In the genomic region with DNA sequence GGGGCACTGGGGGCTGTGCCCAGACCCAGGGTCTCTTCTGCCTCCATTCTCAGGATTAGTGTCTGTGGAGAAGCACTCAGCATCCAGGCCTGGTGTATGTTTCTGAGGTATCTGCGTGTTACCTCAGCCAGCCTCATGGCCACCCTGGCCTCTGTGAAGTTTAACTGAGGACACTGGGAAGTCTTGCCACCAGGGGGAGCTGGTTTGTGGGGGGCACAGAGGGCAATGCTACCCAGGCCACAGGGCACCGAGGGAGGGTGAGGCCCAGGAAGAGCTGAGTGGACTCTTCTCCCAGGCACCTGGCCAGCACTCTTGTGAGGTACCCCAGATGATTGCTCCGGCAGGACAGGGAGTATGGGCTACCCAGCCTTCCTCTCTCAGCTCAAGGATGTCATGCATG, we compare ENCODE assay signal across 9 mouse cellular contexts. TPM values are rescaled to one million over a fixed set of nuclear protein-coding genes. Genes with fewer than 3 reads are reported as not detected.
DNase-seq lines count a peak whose midpoint lies in the region; ATAC-seq and TF ChIP-seq lines count a peak whose summit lies in the region.
"Had no signal": no experiment of that assay in that cellular context is flagged by ENCODE, and none has a peak within 500 bp of the region (broad histone marks: within the 10 kb centered on the region; RNA-seq: fewer than 3 reads in every experiment).

No protein-coding gene starts in this region.

- ATAC-seq in hindbrain, postnatal 0 days: no peak
- no peak for ATAC-seq in hindbrain, embryonic 13.5 days (ENCODE audit: low FRiP score)
- ATAC-seq in megakaryocyte progenitor cell, adult 5-6 weeks (replicated peaks; ENCODE audit: poor library complexity): peak; percentile 62
- no peak for ATAC-seq in midbrain, embryonic 11.5 days (ENCODE audit: low FRiP score)

- TF ChIP-seq CTCF in hindbrain, postnatal 0 days (IDR thresholded peaks at IDR 0.05; ENCODE audit: low read depth): peak; percentile 65
- peak; percentile 55 for TF ChIP-seq CTCF in bone marrow macrophage, adult 2 months (IDR thresholded peaks at IDR 0.05; ENCODE audit: low read depth, low read length)

- H3K27me3 ChIP-seq in hindbrain, postnatal 0 days (ENCODE audit: insufficient read depth, low read length): no peaks in the 10 kb centered on the region
- 0 out of 2 replicates have a peak, but pooled peaks cover 5% of the 10 kb centered on the region for H3K27me3 ChIP-seq in hindbrain, embryonic 13.5 days
- H3K27me3 ChIP-seq in midbrain, embryonic 11.5 days (ENCODE audit: control insufficient read depth, insufficient read depth, low read length): no peaks in the 10 kb centered on the region
- H3K27me3 ChIP-seq: liver, embryonic 15.5 days had no signal

- no peak for DNase-seq in hindbrain, postnatal 0 days (ENCODE audit: low spot score)
- DNase-seq in CD8-positive naive resting alpha-beta T cell, adult 2 months (ENCODE audit: low read depth in 2 of 2, low spot score in 2 of 2): peak; percentile 53 to 57
- no peak for DNase-seq in embryo, embryonic 11 days
- DNase-seq in midbrain, embryonic 11.5 days (ENCODE audit: low spot score, missing footprints): no peak
- no peak for DNase-seq in retina, postnatal 1 day

- no peak for TF ChIP-seq POLR2A in bone marrow macrophage, adult 2 months (IDR thresholded peaks at IDR 0.05; ENCODE audit: borderline replicate concordance, low read depth, low read length)

- H3K9ac ChIP-seq in hindbrain, postnatal 0 days (replicated peaks; ENCODE audit: low read length): no peak overlapping the region
- no peak overlapping the region for H3K9ac ChIP-seq in hindbrain, embryonic 13.5 days
- H3K9ac ChIP-seq in midbrain, embryonic 11.5 days (ENCODE audit: low read length): no peak overlapping the region
- H3K9ac ChIP-seq: liver, embryonic 15.5 days had no signal

- H3K4me1 ChIP-seq in hindbrain, postnatal 0 days (ENCODE audit: insufficient read depth, low read length): peaks cover 12% of the 10 kb centered on the region; the same call in 1 of the 2 replicates
- peaks cover 42% of the 10 kb centered on the region for H3K4me1 ChIP-seq in hindbrain, embryonic 13.5 days (replicated peaks)
- peaks cover 44% of the 10 kb centered on the region for H3K4me1 ChIP-seq in bone marrow macrophage, adult 2 months (ENCODE audit: control insufficient read depth, insufficient read depth, low read length)
- H3K4me1 ChIP-seq in midbrain, embryonic 11.5 days (ENCODE audit: control insufficient read depth, insufficient read depth, low read length): peaks cover 10% of the 10 kb centered on the region

- no peak overlapping the region for H3K27ac ChIP-seq in hindbrain, postnatal 0 days
- no peak overlapping the region; the same call in 1 of the 2 replicates for H3K27ac ChIP-seq in hindbrain, embryonic 13.5 days
- no peak overlapping the region for H3K27ac ChIP-seq in bone marrow macrophage, adult 2 months (ENCODE audit: insufficient read depth, low read depth, low read length)
- no peak overlapping the region for H3K27ac ChIP-seq in midbrain, embryonic 11.5 days (ENCODE audit: low read depth, low read length)
- H3K27ac ChIP-seq: liver, embryonic 15.5 days had no signal

- no peak overlapping the region for H3K4me3 ChIP-seq in hindbrain, postnatal 0 days (ENCODE audit: low read length)
- no peak overlapping the region for H3K4me3 ChIP-seq in hindbrain, embryonic 13.5 days
- H3K4me3 ChIP-seq in bone marrow macrophage, adult 2 months (ENCODE audit: insufficient read depth, low read length): no peak overlapping the region
- H3K4me3 ChIP-seq in midbrain, embryonic 11.5 days (ENCODE audit: low read depth, low read length): no peak overlapping the region
- H3K4me3 ChIP-seq: liver, embryonic 15.5 days had no signal

- 70% methylated on average over 3 of the region's 3 CpGs for WGBS in hindbrain, postnatal 0 days
- 76% methylated on average over 3 of the region's 3 CpGs for WGBS in hindbrain, embryonic 13.5 days
- WGBS in midbrain, embryonic 11.5 days: 77% methylated on average over 3 of the region's 3 CpGs

- no peaks in the 10 kb centered on the region for H3K36me3 ChIP-seq in hindbrain, postnatal 0 days (ENCODE audit: insufficient read depth, low read length)
- no peaks in the 10 kb centered on the region for H3K36me3 ChIP-seq in hindbrain, embryonic 13.5 days
- no peaks in the 10 kb centered on the region for H3K36me3 ChIP-seq in midbrain, embryonic 11.5 days (ENCODE audit: control insufficient read depth, insufficient read depth, low read length)
- H3K36me3 ChIP-seq: liver, embryonic 15.5 days had no signal

- H3K4me2 ChIP-seq in hindbrain, postnatal 0 days (ENCODE audit: low read depth, low read length): no peak overlapping the region
- no peak overlapping the region for H3K4me2 ChIP-seq in hindbrain, embryonic 13.5 days
- H3K4me2 ChIP-seq in midbrain, embryonic 11.5 days: no peak overlapping the region
- H3K4me2 ChIP-seq: liver, embryonic 15.5 days had no signal

- no peaks in the 10 kb centered on the region for H3K9me3 ChIP-seq in hindbrain, postnatal 0 days (ENCODE audit: low read length)
- H3K9me3 ChIP-seq in hindbrain, embryonic 13.5 days: no peaks in the 10 kb centered on the region
- H3K9me3 ChIP-seq in midbrain, embryonic 11.5 days (ENCODE audit: control insufficient read depth, low read length): no peaks in the 10 kb centered on the region
- H3K9me3 ChIP-seq: liver, embryonic 15.5 days had no signal

RNA-seq across cellular contexts. Expression of gene Selenon, which starts 31.5 kb away (rescaled TPM):
- 30.4 and 32.7 TPM in 2 replicates for total RNA-seq in hindbrain, postnatal 0 days (2014; rRNA removed)
- polyA plus RNA-seq in hindbrain, postnatal 0 days (2015; fragmentation: Nextera tagmentation; extraction: Ambion mirVana): 10.0 and 11.3 TPM in 2 replicates
- 9.5 and 11.0 TPM in 2 replicates for polyA plus RNA-seq in hindbrain, embryonic 13.5 days (2015; fragmentation: Nextera tagmentation; extraction: Ambion mirVana)
- polyA plus RNA-seq in bone marrow macrophage, adult 2 months (2012; ENCODE audit: insufficient read depth, insufficient read length, missing spikeins): 28.4 and 33.3 TPM in 2 replicates
- 31.0 and 32.8 TPM in 2 replicates for total RNA-seq in megakaryocyte progenitor cell, adult 5-6 weeks (2015)
- total RNA-seq in megakaryocyte progenitor cell, adult 5-6 weeks (2017): 6.0 and 7.0 TPM in 2 replicates
- polyA plus RNA-seq in midbrain, embryonic 11.5 days (2014; fragmentation: Nextera tagmentation; extraction: Ambion mirVana): 19.1 and 24.6 TPM in 2 replicates

RNA-seq across cellular contexts. Expression of gene Mtfr1l, which starts 48.3 kb away (rescaled TPM):
- total RNA-seq in hindbrain, postnatal 0 days (2014; rRNA removed): 133 and 146 TPM in 2 replicates
- 177 and 182 TPM in 2 replicates for polyA plus RNA-seq in hindbrain, postnatal 0 days (2015; fragmentation: Nextera tagmentation; extraction: Ambion mirVana)
- polyA plus RNA-seq in hindbrain, embryonic 13.5 days (2015; fragmentation: Nextera tagmentation; extraction: Ambion mirVana): 160 and 163 TPM in 2 replicates
- 58.9 and 59.7 TPM in 2 replicates for polyA plus RNA-seq in bone marrow macrophage, adult 2 months (2012; ENCODE audit: insufficient read depth, insufficient read length, missing spikeins)
- total RNA-seq in megakaryocyte progenitor cell, adult 5-6 weeks (2015): 59.1 and 69.8 TPM in 2 replicates
- 42.7 and 51.0 TPM in 2 replicates for total RNA-seq in megakaryocyte progenitor cell, adult 5-6 weeks (2017)
- 132 and 140 TPM in 2 replicates for polyA plus RNA-seq in midbrain, embryonic 11.5 days (2014; fragmentation: Nextera tagmentation; extraction: Ambion mirVana)

Comparison
In these comparisons a context has a peak if more than half of its experiments do, and no peak if none do; other contexts are left out.
1. DNase-seq: peak in CD8-positive naive resting alpha-beta T cell, adult 2 months (2 of 2); none in hindbrain, postnatal 0 days (single experiment), embryo, embryonic 11 days (single experiment), midbrain, embryonic 11.5 days (single experiment) and retina, postnatal 1 day (single experiment).